Mouse (Mus musculus): ENCODE measurements around the gene Ube4b.

- TF ChIP-seq CTCF (IDR thresholded peaks at IDR 0.05; ENCODE audit: borderline replicate concordance, control insufficient read depth, extremely low read depth, insufficient read depth, low read length, poor library complexity) (no peak), POLR2A (IDR thresholded peaks at IDR 0.05; ENCODE audit: control insufficient read depth, extremely low read depth, insufficient read depth, low read length, poor library complexity) (no peak)
Measured at GRCm38 (mm10) chr4:149314275-149314837, 112.2 kb downstream of the Ube4b start.

Measured in thymus, adult 2 months (tissue).